Mouse (Mus musculus): ENCODE measurements around the gene Sp1.
A peak's percentile ranks its signal among the peaks of the same experiment; 100 is the strongest.

DNA sequence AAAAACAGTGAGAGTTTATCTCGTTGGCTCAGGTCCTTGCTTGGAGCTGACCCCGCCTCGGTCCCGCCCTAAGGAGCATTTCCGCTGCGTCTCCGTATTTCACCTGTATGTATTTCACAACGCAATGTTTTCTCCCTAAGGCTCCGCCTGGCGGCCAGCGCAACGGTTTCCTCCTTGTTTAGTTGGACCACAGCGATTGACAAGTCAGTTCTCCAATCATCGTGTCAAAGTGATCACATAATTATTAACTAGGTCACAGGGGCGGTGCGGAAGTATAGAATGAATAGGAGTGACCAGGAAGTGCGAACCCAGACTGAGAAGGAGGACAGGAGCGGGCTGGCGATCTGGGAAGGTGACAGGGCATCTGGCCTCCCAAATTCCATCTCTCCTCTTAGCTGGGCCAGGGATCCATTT is 53.0 kb downstream of the Sp1 start, which contains the start of gene Prr13:
- TF ChIP-seq POLR2A (IDR thresholded peaks at IDR 0.05; ENCODE audit: borderline replicate concordance, extremely low read depth, insufficient read depth, insufficient read length, poor library complexity, severe bottlenecking) (no peak), CTCF (IDR thresholded peaks at IDR 0.05; ENCODE audit: borderline replicate concordance, extremely low read depth, insufficient read depth, insufficient read length) (peak; percentile 73)
